Mouse (Mus musculus) NIH3T3 (cell line): ENCODE measurements around the gene Cbx4.

Experiments
- DNase-seq: peaks from one replicate; pipeline ENCODE4 v3.0.0-alpha.2; 2012; ENCODE audit warnings: low read depth

Gene Cbx4

GRCm38 (mm10) chr11:119084446-119085278 lies 1.4 kb downstream of the Cbx4 start:
- DNase-seq, result peak; percentile 67

- peak; percentile 53 for DNase-seq
Observed at GRCm38 (mm10) chr11:119083724-119084445, 2.1 kb downstream of the Cbx4 start.

GRCm38 (mm10) chr11:119082638-119083599 lies 3.1 kb downstream of the Cbx4 start:
- no peak for DNase-seq

GRCm38 (mm10) chr11:119081839-119082637 lies 4.0 kb downstream of the Cbx4 start:
- peak; percentile 48 for DNase-seq

- DNase-seq, result no peak
Observed at GRCm38 (mm10) chr11:119081148-119081838, 4.7 kb downstream of the Cbx4 start.

- no peak for DNase-seq
Observed at GRCm38 (mm10) chr11:119080461-119081147, 5.4 kb downstream of the Cbx4 start.

- DNase-seq, result no peak
Observed at GRCm38 (mm10) chr11:119079445-119079837, 6.6 kb downstream of the Cbx4 start.

GRCm38 (mm10) chr11:119078691-119079444 lies 7.2 kb downstream of the Cbx4 start:
- no peak for DNase-seq

GRCm38 (mm10) chr11:119077755-119078154 lies 8.3 kb downstream of the Cbx4 start:
- no peak for DNase-seq

- no peak for DNase-seq
Observed at GRCm38 (mm10) chr11:119075805-119076204, 10.2 kb downstream of the Cbx4 start.

GRCm38 (mm10) chr11:119073876-119074433 lies 12.1 kb downstream of the Cbx4 start:
- DNase-seq, result no peak

- no peak for DNase-seq
Observed at GRCm38 (mm10) chr11:119072986-119073385, 13.0 kb downstream of the Cbx4 start.

- DNase-seq, result no peak
Observed at GRCm38 (mm10) chr11:119072239-119072638, 13.8 kb downstream of the Cbx4 start.

GRCm38 (mm10) chr11:119066841-119067240 lies 19.2 kb downstream of the Cbx4 start:
- DNase-seq, result no peak

- no peak for DNase-seq
Observed at GRCm38 (mm10) chr11:119059256-119059655, 26.8 kb downstream of the Cbx4 start.

GRCm38 (mm10) chr11:119058041-119058995 lies 27.7 kb downstream of the Cbx4 start:
- DNase-seq, result no peak

GRCm38 (mm10) chr11:119057291-119057690 lies 28.7 kb downstream of the Cbx4 start:
- DNase-seq, result no peak
